Mouse (Mus musculus) spleen, adult 12 weeks (tissue): ENCODE measurements around the gene Lpar1.
"Not testable (repeated sequence)": the region's sequence is repeated elsewhere in the genome, so short reads cannot be mapped to it uniquely, and the experiment has no call there.

Experiments
- DNase-seq: peaks from one replicate; pipeline ENCODE4 v3.0.0; 2022; ENCODE audit warnings: low spot score

The Lpar1 gene

DNA sequence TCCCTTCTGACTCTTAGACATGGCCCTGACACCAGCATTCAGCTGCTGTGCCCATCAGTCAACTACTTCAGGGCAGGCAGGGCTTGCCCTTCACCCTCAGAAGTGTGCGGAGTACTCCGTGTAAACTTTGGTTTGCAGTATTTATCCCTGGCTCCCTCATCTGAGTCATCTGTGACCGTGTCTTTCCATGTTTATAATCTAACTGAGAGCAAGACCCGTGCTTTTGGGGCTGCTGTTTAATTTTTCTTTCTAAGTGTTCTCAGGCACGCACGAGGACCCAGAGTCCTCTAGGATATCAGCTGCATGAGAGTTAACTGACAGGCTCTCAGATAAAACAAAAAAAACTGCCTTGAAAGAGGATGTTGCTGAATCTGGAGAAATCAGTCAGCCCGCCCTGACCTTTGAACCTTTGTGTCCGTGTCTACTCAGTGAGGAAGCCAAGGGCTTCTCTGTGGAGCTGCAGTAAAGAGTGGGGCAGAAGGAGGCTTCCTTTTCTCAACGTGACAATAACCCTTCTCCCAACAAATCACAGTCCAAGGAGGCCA, 7.7 kb downstream of the Lpar1 start:
- DNase-seq, result no peak

DNA sequence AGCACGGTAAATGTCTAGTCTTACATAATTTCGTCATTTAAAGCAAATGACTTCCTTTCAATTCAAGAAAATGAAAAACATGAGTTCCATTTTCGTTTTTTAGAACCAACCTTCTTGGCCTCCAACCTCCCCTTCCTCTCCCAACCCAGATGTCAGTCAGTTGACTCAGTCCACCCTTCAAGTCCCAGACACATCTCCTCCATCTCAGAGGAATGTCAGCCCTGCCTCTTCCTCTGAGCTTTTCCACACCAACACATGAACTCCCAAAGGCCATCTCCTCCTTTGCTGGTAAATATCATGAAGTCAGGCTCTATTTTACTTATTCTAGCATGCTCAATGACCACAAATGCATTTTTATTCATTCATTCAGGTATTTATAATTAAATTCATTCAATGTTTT, 10.5 kb downstream of the Lpar1 start:
- no peak for DNase-seq

DNA sequence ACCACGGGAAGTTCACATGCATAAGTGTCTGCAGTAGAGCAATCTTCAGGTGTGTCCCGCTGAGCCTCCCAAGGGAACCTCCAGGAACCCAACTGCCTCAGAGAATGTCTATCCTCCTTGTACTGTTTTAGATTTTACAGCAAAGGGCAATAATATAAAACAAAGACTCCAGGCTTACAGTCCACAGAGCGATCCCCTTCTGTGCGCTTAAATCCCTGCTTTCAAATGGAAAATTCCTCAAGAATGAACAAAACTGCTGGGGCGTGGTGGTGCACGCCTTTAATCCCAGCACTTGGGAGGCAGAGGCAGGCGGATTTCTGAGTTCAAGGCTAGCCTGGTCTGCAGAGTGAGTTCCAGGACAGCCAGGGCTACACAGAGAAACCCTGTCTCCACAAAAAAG, 11.0 kb downstream of the Lpar1 start:
- DNase-seq, result not testable (repeated sequence)

DNA sequence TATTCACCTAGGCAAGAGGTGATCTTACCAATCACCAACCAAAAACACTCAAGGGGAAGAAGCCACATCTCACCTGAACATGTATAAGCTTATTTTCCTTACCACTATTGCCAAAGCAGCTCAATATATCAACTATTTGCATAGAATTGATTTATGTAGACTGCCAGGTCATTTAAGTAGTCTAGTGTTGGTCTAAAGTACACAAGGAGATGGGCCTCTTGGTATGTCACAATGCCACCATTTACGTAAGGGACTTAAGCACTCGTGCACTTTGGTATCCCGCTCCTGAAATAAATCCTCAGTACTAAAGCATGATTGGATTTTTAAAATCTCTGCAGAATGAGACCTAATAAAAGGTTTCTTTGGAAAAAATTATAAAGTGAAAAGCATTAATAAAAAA, 12.9 kb downstream of the Lpar1 start:
- DNase-seq, result no peak

GRCm38 (mm10) chr4:58540385-58540784, 13.3 kb downstream of the Lpar1 start:
- no peak for DNase-seq

GRCm38 (mm10) chr4:58538696-58539095, 15.0 kb downstream of the Lpar1 start:
- DNase-seq, result no peak

GRCm38 (mm10) chr4:58535754-58536153, 17.9 kb downstream of the Lpar1 start:
- DNase-seq, result no peak

DNA sequence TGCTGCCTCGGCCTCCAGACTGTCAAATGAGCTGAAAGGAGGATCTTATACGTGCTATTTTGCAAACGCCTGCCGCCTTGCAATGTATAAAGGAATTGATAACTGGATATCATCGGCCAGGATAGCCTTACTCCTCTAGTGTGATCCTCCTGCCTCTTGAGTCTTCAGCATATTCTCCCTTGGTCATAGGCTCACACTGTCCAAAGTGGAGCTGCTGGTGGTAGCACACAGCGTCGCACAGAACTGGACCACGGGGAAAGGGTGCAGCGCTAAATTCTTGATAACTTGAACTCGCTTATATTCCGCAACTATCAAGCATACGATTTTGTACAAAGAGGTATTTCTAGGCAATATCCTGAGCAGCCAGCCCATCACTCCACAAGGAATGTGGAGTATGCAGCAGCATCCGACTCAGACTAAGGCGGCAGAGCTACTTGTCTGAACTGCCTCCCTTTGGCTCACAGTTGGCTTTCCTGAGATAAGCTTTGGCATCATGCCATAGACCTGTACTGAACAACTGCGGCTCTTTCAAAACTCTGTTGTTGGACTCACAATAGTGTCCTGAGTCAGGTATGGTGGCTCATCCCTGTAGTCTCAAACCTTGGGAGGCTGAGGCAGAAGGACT, 18.9 kb downstream of the Lpar1 start:
- no peak for DNase-seq

DNA sequence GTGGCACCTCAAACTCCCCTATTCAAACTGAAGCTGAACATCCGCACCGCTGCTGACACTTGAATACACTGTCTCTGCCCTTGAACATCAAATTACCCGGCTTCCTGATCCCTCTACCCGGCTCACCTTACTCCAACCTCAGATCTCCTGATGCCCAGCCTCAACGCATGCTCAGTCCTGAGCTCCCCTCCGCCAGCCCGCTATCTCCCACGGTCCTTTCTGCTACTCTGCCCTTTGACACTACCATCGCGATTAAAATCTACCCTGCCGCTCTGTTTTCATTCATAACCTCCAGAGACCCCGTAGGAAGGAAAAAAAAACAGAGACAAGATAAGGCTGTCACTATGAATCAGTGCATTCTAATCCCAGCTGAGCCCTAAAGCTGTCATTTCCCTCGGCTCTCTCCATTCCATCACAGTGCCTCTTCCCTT, 19.5 kb downstream of the Lpar1 start:
- DNase-seq, result no peak

- no peak for DNase-seq
Observed at GRCm38 (mm10) chr4:58533519-58533918, 20.2 kb downstream of the Lpar1 start.

GRCm38 (mm10) chr4:58532326-58532725, 21.4 kb downstream of the Lpar1 start:
- no peak for DNase-seq

- DNase-seq, result no peak
Observed at GRCm38 (mm10) chr4:58530706-58531105, 23.0 kb downstream of the Lpar1 start.

DNA sequence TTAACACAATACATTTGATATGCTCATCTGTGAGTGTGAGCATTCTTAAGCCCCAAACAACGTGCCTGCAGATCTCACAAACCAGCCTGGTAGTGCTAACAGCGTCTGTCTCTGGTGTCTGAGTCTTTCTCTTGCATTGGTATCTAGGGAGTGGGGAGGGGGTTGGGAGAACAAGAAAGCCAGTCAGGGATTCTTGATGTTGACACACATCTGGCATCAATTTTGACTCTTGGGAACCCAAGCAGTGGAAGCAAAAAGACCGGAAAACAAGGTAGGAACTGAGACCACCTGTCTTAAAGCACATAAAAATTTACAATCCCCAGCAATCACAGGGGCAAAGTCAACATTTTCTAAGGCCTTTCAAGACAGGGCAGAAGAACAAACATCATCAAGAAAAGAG, 23.4 kb downstream of the Lpar1 start:
- no peak for DNase-seq

DNA sequence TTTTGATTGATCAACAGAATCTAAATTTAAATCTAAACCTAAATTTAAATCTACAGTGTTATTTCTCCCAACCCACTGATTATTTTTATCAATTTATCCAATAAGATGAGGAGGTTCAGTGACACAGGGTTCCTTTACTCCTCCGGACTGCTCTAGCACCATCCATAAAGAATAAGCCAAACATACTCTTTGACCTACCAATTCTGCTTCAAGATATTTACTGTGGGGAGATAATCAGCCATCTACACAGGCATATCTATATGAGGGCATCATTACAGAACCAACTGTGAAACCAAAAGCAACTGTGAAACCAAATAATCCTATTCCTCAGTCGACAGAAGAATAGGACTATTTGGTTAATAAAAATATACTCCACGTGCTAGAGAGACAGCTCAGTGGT, 25.8 kb downstream of the Lpar1 start:
- no peak for DNase-seq

- no peak for DNase-seq
Observed at GRCm38 (mm10) chr4:58521137-58521536, 32.6 kb downstream of the Lpar1 start.

DNA sequence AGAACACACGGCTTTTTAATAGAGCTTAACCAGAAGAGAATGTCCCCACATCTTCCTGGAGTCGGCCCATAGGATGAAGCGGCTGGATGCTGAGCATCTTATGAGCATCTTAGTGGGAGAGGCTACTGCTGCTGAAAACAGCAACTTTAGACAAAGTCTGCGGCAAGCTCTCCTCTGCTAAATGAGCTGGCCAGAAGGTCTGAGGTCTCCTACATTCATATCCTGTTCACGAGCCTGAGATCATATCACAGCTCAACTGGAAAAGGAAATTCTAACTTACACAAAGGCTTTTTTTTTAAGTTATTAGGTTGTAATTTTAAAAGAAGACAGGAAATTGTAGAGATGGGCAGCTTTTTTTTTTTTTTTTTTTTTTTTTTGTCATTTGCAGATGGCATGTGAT, 33.2 kb downstream of the Lpar1 start:
- no peak for DNase-seq

GRCm38 (mm10) chr4:58519891-58520290, 33.8 kb downstream of the Lpar1 start:
- no peak for DNase-seq

- no peak for DNase-seq
Observed at GRCm38 (mm10) chr4:58518215-58518988, 35.3 kb downstream of the Lpar1 start.

- DNase-seq, result no peak
Observed at GRCm38 (mm10) chr4:58516810-58517209, 36.9 kb downstream of the Lpar1 start.

DNA sequence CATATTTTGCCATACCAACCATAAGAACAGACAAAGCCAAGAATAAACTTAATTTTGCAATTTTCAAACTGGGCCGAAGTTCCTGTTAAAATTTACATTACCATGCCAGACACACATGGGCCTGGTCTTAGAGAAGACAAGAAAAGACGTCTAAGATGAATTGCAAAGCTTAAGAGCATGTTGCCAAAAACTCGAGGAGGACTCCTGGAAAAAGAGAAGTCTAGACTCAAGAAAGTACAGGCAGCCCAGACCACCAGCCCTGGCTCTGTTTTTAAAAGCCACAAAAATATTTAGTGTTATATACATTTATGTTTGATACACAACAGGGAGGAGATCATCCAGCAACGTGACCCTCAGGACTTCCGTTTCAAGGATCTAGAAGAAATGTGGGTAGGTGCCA, 37.5 kb downstream of the Lpar1 start:
- no peak for DNase-seq

- no peak for DNase-seq
Observed at GRCm38 (mm10) chr4:58511554-58511953, 42.1 kb downstream of the Lpar1 start.

DNA sequence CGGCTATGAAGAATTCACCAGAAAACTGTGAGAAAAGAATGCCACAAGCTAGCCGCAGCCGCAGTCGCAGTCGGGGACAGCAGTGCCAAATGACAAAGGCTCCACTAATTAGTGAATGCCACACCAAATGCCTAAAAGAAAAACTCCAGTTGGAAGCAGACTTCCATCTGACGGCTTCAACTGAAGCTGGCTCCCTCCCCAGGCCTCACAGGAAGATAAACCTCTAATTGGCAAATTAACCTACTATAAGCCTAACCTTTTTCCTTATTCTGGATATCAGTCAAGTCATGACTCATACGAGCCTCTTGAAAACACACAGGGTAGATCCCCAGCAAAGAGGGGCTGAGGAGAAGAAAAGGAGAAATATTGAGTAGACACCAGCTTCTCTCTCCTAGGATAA, 44.9 kb downstream of the Lpar1 start:
- no peak for DNase-seq

- DNase-seq, result no peak
Observed at GRCm38 (mm10) chr4:58507536-58507935, 46.2 kb downstream of the Lpar1 start.
